Mouse (Mus musculus) brain, embryonic 14.5 days (tissue): ENCODE results near the gene Phkb. TPM values are rescaled to one million over a fixed set of nuclear protein-coding genes. Genes with fewer than 3 reads are reported as not detected.

Experiments
- DNase-seq: peaks from one replicate; pipeline ENCODE4 v3.0.0-alpha.2; 2011; ENCODE audit warnings: low read depth
- CTCF ChIP-seq: fragments of 200-500 bp; IDR thresholded peaks from 2 replicates; pipeline ENCODE4 v1.5.1; 2012; ENCODE audit warnings: inconsistent platforms, mild to moderate bottlenecking, moderate library complexity, borderline replicate concordance; ENCODE audit not compliant: insufficient read depth, insufficient read length; ENCODE audit errors: extremely low read depth
- POLR2A ChIP-seq: fragments of 200-500 bp; IDR thresholded peaks from 2 replicates; pipeline ENCODE4 v1.6.1; 2012; ENCODE audit warnings: mild to moderate bottlenecking, inconsistent platforms, borderline replicate concordance; ENCODE audit not compliant: poor library complexity, insufficient read depth, insufficient read length, severe bottlenecking; ENCODE audit errors: extremely low read depth
- polyA plus RNA-seq: library from polyadenylated mRNA; depleted of rRNA; stranded (reverse); fragments of >200 nt; gene quantifications from 2 replicates; pipeline ENCODE4 v1.2.3, GENCODE M21; 2012

The Phkb gene
- polyA plus RNA-seq, 1 experiment = 19.1 TPM

GRCm38 (mm10) chr8:85862381-85862780 is 21.6 kb downstream of the Phkb start:
- no peak for DNase-seq
- TF ChIP-seq CTCF (no peak), POLR2A (no peak)

GRCm38 (mm10) chr8:85871660-85872059 is 30.9 kb downstream of the Phkb start:
- TF ChIP-seq POLR2A = no peak
- TF ChIP-seq CTCF = no peak
- peak; percentile 39 for DNase-seq

DNA sequence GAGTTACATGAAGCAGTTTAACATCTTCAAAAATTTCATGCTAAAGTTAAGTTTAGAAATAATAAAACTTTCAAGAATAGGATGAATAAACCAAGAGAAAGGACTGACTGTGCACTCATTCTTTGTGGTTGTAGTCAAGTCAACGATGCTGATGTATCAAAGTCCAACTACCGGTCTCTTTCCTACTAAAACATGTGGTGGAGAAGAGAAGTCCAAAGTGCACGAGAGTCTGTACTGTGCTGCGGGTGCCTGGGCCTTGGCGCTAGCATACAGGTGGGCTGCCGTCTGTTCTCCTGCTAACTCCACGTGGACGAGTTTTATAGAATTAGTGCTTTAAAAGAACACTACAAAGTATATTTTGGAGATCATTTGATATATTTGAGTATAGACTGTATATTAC is 37.2 kb downstream of the Phkb start:
- TF ChIP-seq CTCF (no peak), POLR2A (no peak)
- no peak for DNase-seq

GRCm38 (mm10) chr8:85879624-85880023 is 38.9 kb downstream of the Phkb start:
- TF ChIP-seq CTCF = no peak
- no peak for TF ChIP-seq POLR2A
- peak; percentile 64 for DNase-seq

- TF ChIP-seq CTCF (no peak), POLR2A (no peak)
- DNase-seq = no peak
Observed at GRCm38 (mm10) chr8:85884811-85885210, 44.1 kb downstream of the Phkb start.

DNA sequence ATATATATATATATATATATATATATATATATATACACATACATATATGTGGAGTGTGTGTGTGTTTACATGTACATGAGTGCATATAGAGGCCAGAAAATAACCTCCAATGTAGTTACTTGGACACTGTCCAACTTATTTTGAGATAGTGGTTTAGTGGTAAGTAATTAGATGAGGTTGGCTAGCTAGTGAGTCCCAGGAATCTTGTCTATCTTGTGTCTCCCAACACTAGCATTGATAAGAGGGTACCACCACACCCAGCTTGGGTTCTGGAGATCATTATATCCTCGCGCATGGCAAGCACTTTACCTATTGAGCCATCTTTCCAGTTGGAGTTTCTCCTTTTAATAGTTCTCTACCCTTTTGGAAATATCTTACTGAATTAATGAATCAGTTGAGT is 56.9 kb downstream of the Phkb start:
- no peak for DNase-seq
- TF ChIP-seq CTCF = no peak
- no peak for TF ChIP-seq POLR2A

- TF ChIP-seq CTCF (no peak), POLR2A (no peak)
- no peak for DNase-seq
Observed at GRCm38 (mm10) chr8:85924991-85925390, 84.2 kb downstream of the Phkb start.

DNA sequence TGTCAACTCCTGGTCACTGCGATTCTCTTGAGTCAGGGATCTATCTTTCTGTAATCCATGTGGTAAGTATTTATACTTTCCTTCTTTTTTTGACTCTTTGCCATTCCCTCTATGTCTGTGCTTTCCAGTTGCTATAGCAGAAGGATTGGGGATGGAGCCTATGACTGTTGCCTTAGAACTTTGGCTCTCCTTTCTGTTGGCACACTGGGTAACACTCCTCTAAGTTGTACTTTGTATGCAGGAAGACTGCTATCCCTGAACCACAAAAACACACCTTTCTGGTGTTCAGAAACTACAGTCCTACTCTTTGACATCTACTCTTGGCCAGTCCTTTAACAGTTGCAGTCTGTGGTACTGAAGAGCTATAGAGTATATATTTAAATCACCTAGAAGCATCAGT is 84.8 kb downstream of the Phkb start:
- TF ChIP-seq CTCF = no peak
- no peak for TF ChIP-seq POLR2A
- no peak for DNase-seq

DNA sequence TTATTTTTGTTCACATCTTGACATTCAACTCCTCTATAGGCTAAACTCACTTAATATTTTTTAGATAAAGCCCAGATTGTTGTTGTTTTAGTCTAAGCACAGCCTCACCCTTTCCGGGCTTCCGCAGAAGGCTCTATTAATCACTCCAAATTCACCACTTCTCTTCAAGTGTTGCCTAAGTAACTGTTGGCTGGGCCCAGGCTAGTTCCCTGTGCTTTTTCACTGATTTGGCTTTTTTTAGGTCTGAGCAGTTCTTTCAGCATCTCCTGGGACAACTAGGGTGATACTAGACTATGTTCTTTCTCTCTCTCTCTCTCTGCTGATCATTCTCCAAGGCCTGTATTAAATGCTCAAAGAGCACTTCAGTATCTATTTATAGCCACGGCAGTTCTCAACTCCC is 85.3 kb downstream of the Phkb start:
- TF ChIP-seq CTCF (no peak), POLR2A (no peak)
- DNase-seq = peak; percentile 20

GRCm38 (mm10) chr8:85936148-85936547 is 95.4 kb downstream of the Phkb start:
- TF ChIP-seq CTCF = no peak
- DNase-seq = no peak

DNA sequence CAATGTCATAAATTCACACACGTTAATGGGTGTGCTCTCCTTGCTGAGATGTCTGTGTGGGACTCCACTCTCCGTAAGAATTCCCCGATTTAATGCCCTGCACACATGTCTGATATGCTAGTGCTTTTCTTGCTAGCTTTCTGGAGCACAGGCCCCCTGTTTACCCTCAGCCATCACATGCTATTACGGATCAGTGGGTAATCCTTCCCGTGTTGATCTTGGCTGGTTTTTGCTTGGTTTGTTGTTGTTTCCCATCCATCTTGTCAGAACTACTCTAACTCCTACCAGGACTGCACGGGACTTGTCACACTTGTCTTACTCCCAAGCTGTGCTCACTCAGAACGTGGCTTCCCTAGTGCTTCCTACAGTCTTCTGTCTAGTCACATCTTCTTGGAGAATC is 96.6 kb downstream of the Phkb start:
- DNase-seq = no peak
- TF ChIP-seq POLR2A = no peak
- no peak for TF ChIP-seq CTCF

GRCm38 (mm10) chr8:85944820-85945219 is 104.1 kb downstream of the Phkb start:
- TF ChIP-seq CTCF (no peak), POLR2A (no peak)
- no peak for DNase-seq

- TF ChIP-seq CTCF (no peak), POLR2A (no peak)
- no peak for DNase-seq
Observed at GRCm38 (mm10) chr8:85958391-85958790, 117.6 kb downstream of the Phkb start.
